8 mouse cellular contexts compared by ENCODE assay signal in genomic region chr9:67572790-67573682, GRCm38 (mm10). TPM values are rescaled to one million over a fixed set of nuclear protein-coding genes. Genes with fewer than 3 reads are reported as not detected.
DNase-seq lines count a peak whose midpoint lies in the region; ATAC-seq and TF ChIP-seq lines count a peak whose summit lies in the region.

No protein-coding gene starts in this region.

- H3K4me2 ChIP-seq in lung, embryonic 16.5 days (ENCODE audit: low read depth, low read length) = no peak overlapping the region
- peak overlapping the region; percentile 35 for H3K4me2 ChIP-seq in hindbrain, embryonic 16.5 days (ENCODE audit: low read length)
- H3K4me2 ChIP-seq in neural tube, embryonic 14.5 days (ENCODE audit: low read depth, low read length) = 0 out of 2 replicates have a peak overlapping the region, but pooled peaks have one; percentile 3

- no peaks in the 10 kb centered on the region for H3K9me3 ChIP-seq in lung, embryonic 16.5 days (ENCODE audit: control insufficient read depth, low read length)
- H3K9me3 ChIP-seq in embryonic facial prominence, embryonic 10.5 days = no peaks in the 10 kb centered on the region
- no peaks in the 10 kb centered on the region for H3K9me3 ChIP-seq in hindbrain, embryonic 16.5 days (ENCODE audit: control insufficient read depth, low read length)
- H3K9me3 ChIP-seq in neural tube, embryonic 14.5 days (ENCODE audit: control insufficient read depth, low read length) = no peaks in the 10 kb centered on the region

- peaks cover 14% of the 10 kb centered on the region for H3K4me1 ChIP-seq in lung, embryonic 16.5 days (replicated peaks; ENCODE audit: control insufficient read depth, insufficient read depth, low read length)
- H3K4me1 ChIP-seq in embryonic facial prominence, embryonic 10.5 days = peaks cover 38% of the 10 kb centered on the region
- peaks cover 20% of the 10 kb centered on the region for H3K4me1 ChIP-seq in hindbrain, embryonic 16.5 days (ENCODE audit: control insufficient read depth, insufficient read depth, low read depth, low read length)
- H3K4me1 ChIP-seq in neural tube, embryonic 14.5 days (ENCODE audit: control insufficient read depth, insufficient read depth, low read length) = peaks cover 16% of the 10 kb centered on the region; the same call in 1 of the 2 replicates
- no peaks in the 10 kb centered on the region for H3K4me1 ChIP-seq in thymus, adult 2 months (replicated peaks; ENCODE audit: control insufficient read depth, insufficient read depth, low read length)

- H3K27ac ChIP-seq in lung, embryonic 16.5 days (ENCODE audit: low read length) = no peak overlapping the region
- peak overlapping the region; percentile 21 for H3K27ac ChIP-seq in embryonic facial prominence, embryonic 10.5 days (replicated peaks)
- peak overlapping the region; percentile 14 for H3K27ac ChIP-seq in hindbrain, embryonic 16.5 days (ENCODE audit: low read depth, low read length)
- H3K27ac ChIP-seq in neural tube, embryonic 14.5 days (ENCODE audit: low read depth, low read length) = peak overlapping the region; percentile 50; the same call in 1 of the 2 replicates
- H3K27ac ChIP-seq in thymus, adult 2 months (ENCODE audit: control insufficient read depth, insufficient read depth, low read length) = no peak overlapping the region

- no peaks in the 10 kb centered on the region for H3K36me3 ChIP-seq in lung, embryonic 16.5 days (ENCODE audit: control insufficient read depth, insufficient read depth, low read length)
- no peaks in the 10 kb centered on the region for H3K36me3 ChIP-seq in embryonic facial prominence, embryonic 10.5 days (replicated peaks)
- no peaks in the 10 kb centered on the region for H3K36me3 ChIP-seq in hindbrain, embryonic 16.5 days (ENCODE audit: control insufficient read depth, insufficient read depth, low read length)
- H3K36me3 ChIP-seq in neural tube, embryonic 14.5 days (ENCODE audit: control insufficient read depth, insufficient read depth, low read length) = no peaks in the 10 kb centered on the region
- no peaks in the 10 kb centered on the region for H3K36me3 ChIP-seq in thymus, adult 2 months (ENCODE audit: control insufficient read depth, insufficient read depth, low read length)

- DNase-seq in lung, postnatal 36 days = no peak
- peak; percentile 23 for DNase-seq in embryonic facial prominence, embryonic 10.5 days (ENCODE audit: low spot score)
- no peak for DNase-seq in thymus, adult 2 months
- DNase-seq in urinary bladder, postnatal 4 days (ENCODE audit: low spot score in 2 of 2) = no peak
- DNase-seq in urinary bladder, postnatal 14 days (ENCODE audit: low spot score) = no peak

- H3K27me3 ChIP-seq in lung, embryonic 16.5 days (ENCODE audit: control insufficient read depth, insufficient read depth, low read depth, low read length) = no peaks in the 10 kb centered on the region
- H3K27me3 ChIP-seq in embryonic facial prominence, embryonic 10.5 days (replicated peaks; ENCODE audit: low read depth, poor library complexity, severe bottlenecking) = no peaks in the 10 kb centered on the region
- H3K27me3 ChIP-seq in hindbrain, embryonic 16.5 days (replicated peaks; ENCODE audit: control insufficient read depth, insufficient read depth, low read length) = no peaks in the 10 kb centered on the region
- no peaks in the 10 kb centered on the region for H3K27me3 ChIP-seq in neural tube, embryonic 14.5 days (ENCODE audit: control insufficient read depth, insufficient read depth, low read length)
- no peaks in the 10 kb centered on the region for H3K27me3 ChIP-seq in thymus, adult 2 months (ENCODE audit: control insufficient read depth, insufficient read depth, low read length)

- 47% methylated on average over 10 of the region's 10 CpGs for WGBS in lung, embryonic 16.5 days
- 54% methylated on average over 10 of the region's 10 CpGs for WGBS in embryonic facial prominence, embryonic 10.5 days
- WGBS in hindbrain, embryonic 16.5 days = 18% methylated on average over 10 of the region's 10 CpGs
- 22% methylated on average over 10 of the region's 10 CpGs for WGBS in neural tube, embryonic 14.5 days
- 85% methylated on average over 10 of the region's 10 CpGs for WGBS in thymus, adult 2 months

- TF ChIP-seq POLR2A in thymus, adult 2 months (IDR thresholded peaks at IDR 0.05; ENCODE audit: control insufficient read depth, extremely low read depth, insufficient read depth, low read length, poor library complexity) = no peak

- no peak overlapping the region for H3K9ac ChIP-seq in lung, embryonic 16.5 days (ENCODE audit: low read length)
- H3K9ac ChIP-seq in hindbrain, embryonic 16.5 days (ENCODE audit: low read depth, low read length) = 0 out of 2 replicates have a peak overlapping the region, but pooled peaks have one; percentile 20
- no peak overlapping the region for H3K9ac ChIP-seq in neural tube, embryonic 14.5 days (replicated peaks; ENCODE audit: low read depth, low read length)

- no peak overlapping the region for H3K4me3 ChIP-seq in lung, embryonic 16.5 days (ENCODE audit: low read length)
- H3K4me3 ChIP-seq in embryonic facial prominence, embryonic 10.5 days = no peak overlapping the region
- H3K4me3 ChIP-seq in hindbrain, embryonic 16.5 days (ENCODE audit: low read length) = no peak overlapping the region
- no peak overlapping the region for H3K4me3 ChIP-seq in neural tube, embryonic 14.5 days (ENCODE audit: low read depth, low read length)
- no peak overlapping the region for H3K4me3 ChIP-seq in thymus, adult 2 months (ENCODE audit: control insufficient read depth, insufficient read depth, low read length)

- ATAC-seq in lung, embryonic 16.5 days (ENCODE audit: low read depth) = 0 out of 2 replicates have a peak, but pooled peaks have one; percentile 27
- peak; percentile 70 for ATAC-seq in hindbrain, embryonic 16.5 days
- no peak; the same call in 1 of the 2 replicates for ATAC-seq in neural tube, embryonic 14.5 days (ENCODE audit: low read depth)

- no peak for TF ChIP-seq CTCF in thymus, adult 2 months (IDR thresholded peaks at IDR 0.05; ENCODE audit: borderline replicate concordance, control insufficient read depth, extremely low read depth, insufficient read depth, low read length, poor library complexity)

RNA-seq across cellular contexts. Expression of gene Tln2, which starts 13.5 kb away (rescaled TPM):
- polyA plus RNA-seq in lung, embryonic 16.5 days (2015; fragmentation: Nextera tagmentation; extraction: Ambion mirVana) = 9.9 and 11.1 TPM in 2 replicates
- polyA plus RNA-seq in embryonic facial prominence, embryonic 10.5 days (2016; fragmentation: Nextera tagmentation; extraction: Ambion mirVana) = 36.2 and 40.7 TPM in 2 replicates
- 28.5 and 37.9 TPM in 2 replicates for polyA plus RNA-seq in hindbrain, embryonic 16.5 days (2015; fragmentation: Nextera tagmentation; extraction: Ambion mirVana)
- 52.5 and 66.6 TPM in 2 replicates for polyA plus RNA-seq in neural tube, embryonic 14.5 days (2014; fragmentation: Nextera tagmentation; extraction: Ambion mirVana)
- 2.2 and 3.7 TPM in 2 replicates for polyA plus RNA-seq in thymus, adult 2 months (2012; rRNA removed)

Comparison
In these comparisons a context has a peak if more than half of its experiments do, and no peak if none do; other contexts are left out.
1. H3K27ac ChIP-seq: peak in embryonic facial prominence, embryonic 10.5 days (single experiment), hindbrain, embryonic 16.5 days (single experiment) and neural tube, embryonic 14.5 days (single experiment); none in lung, embryonic 16.5 days (single experiment) and thymus, adult 2 months (single experiment).